Mouse (Mus musculus) brain, embryonic 14.5 days (tissue): ENCODE measurements around the gene Ppm1b. TPM values are rescaled to one million over a fixed set of nuclear protein-coding genes. Genes with fewer than 3 reads are reported as not detected.

Experiments used
- DNase-seq: peaks from one replicate; pipeline ENCODE4 v3.0.0-alpha.2; 2011; ENCODE audit warnings: low read depth
- CTCF ChIP-seq: fragments of 200-500 bp; IDR thresholded peaks from 2 replicates; pipeline ENCODE4 v1.5.1; 2012; ENCODE audit warnings: inconsistent platforms, mild to moderate bottlenecking, moderate library complexity, borderline replicate concordance; ENCODE audit not compliant: insufficient read depth, insufficient read length; ENCODE audit errors: extremely low read depth
- POLR2A ChIP-seq: fragments of 200-500 bp; IDR thresholded peaks from 2 replicates; pipeline ENCODE4 v1.6.1; 2012; ENCODE audit warnings: mild to moderate bottlenecking, inconsistent platforms, borderline replicate concordance; ENCODE audit not compliant: poor library complexity, insufficient read depth, insufficient read length, severe bottlenecking; ENCODE audit errors: extremely low read depth
- polyA plus RNA-seq: library from polyadenylated mRNA; depleted of rRNA; stranded (reverse); fragments of >200 nt; gene quantifications from 2 replicates; pipeline ENCODE4 v1.2.3, GENCODE M21; 2012

The Ppm1b gene
- polyA plus RNA-seq, 1 experiment, result 84.2 TPM

DNA sequence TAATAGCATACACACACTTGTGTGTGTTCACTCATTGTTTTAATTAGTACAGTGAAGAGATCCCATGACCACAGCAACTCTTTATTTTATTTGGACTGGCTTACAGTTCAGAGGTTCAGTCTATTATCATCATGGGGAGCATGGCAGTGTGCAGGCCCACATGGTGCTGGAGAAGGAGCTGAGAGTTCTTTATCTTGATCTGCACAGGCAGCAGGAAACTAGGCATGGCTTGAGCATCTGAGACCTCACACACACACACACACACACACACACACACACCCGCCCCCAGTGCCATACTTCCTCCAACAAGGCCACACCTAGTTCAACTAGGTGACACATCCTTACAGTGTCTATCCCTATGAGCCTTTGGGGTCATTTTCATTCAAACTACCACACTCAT lies 41.1 kb downstream of the Ppm1b start:
- TF ChIP-seq CTCF (no peak), POLR2A (no peak)
- no peak for DNase-seq

DNA sequence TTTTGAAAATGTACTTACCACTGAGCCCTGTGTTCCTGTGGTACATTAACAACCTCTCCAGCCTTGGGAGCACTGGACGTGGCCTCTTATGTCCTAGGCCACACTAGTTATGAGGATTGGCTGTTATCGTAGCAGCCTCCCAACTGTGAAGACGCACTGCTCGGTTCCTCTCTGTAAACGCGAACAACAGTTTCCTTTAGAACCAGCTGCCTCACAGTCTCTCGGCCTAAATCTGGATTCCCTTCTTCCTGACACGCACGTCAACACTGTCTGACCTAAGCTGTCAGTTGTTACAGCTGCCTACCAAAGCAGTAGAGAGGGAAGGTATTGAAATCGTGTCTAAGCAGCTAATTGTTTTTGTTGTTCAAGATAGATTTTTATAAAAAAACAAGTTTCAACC lies 43.1 kb downstream of the Ppm1b start:
- peak; percentile 19 for DNase-seq
- TF ChIP-seq CTCF (no peak), POLR2A (no peak)

DNA sequence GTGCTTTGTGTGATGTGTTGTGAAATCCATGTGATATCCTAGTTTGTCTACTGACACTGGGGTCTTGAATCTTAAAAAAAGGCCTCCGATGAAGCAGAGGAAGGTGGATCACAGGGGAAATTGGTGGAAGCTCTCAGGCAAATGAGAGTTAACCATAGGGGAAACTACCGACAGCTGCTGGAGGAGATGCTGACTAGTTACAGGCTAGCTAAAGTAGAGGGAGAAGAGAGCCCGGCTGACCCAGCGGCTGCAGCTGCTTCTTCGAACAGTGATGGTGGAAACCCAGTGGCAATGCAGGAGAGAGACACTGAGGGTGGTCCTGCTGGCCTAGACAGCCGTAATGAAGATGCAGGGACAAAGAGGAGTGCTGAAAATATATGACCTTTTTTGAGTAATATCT lies 56.9 kb downstream of the Ppm1b start:
- no peak for DNase-seq
- TF ChIP-seq CTCF, result no peak
- no peak for TF ChIP-seq POLR2A

DNA sequence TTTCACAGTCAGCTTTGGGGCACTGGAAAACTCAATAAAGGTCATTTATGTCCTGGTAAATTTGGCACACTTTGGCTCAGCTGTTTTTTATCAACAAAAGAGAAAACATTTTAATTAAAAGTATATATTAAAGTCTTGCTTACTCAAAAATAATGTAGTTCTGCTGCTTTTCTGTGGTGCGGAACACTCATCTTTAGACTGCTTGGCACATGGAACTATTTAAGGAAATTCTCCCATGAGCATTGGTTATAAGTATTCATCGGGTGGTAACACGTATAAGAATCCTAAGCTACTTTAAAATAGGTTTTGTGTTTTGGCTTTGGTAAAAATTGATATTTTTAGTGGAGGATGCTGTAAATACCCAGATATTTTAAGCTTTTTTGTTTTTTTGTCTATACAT lies 58.1 kb downstream of the Ppm1b start:
- TF ChIP-seq CTCF, result no peak
- no peak for TF ChIP-seq POLR2A
- no peak for DNase-seq

DNA sequence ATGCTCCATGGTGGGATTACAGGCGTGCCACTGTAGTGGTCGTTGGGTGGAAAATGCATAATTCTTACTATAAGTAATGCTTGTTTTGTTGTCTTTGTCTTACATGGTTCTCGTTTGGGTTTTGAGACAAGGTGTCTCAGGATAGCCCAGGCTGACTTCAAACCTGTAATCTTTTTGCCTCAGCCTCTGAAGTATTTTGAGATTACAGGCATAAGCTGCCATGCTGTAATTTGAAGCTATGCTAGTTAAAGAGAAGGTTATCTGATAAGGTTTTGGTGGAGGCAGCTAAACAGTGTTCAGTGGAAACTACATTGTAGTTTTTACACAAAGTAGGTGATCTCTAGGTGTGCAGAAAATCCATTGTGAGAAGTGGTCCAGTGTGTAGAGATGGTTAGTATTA lies 61.8 kb downstream of the Ppm1b start:
- no peak for TF ChIP-seq POLR2A
- no peak for TF ChIP-seq CTCF
- no peak for DNase-seq

DNA sequence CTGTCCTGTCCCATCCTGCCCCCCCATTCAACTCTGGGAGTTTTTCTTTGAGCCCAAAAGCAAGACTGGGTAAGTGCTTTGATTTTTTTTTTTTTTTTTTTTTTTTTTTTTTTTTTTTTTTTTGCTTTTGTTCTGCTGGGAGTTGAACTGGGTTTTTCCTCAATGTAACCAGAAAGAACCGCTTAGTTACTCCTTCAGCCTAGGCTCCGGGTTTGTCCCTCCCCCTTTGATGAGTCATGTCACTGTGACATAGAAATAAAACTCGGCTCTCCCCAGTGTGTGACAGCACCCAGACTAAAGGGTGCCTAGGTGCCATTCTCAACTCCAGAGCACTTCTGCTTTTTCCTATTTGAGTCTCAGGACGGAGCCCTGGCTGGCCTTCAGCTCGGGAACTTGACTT lies 62.3 kb downstream of the Ppm1b start:
- no peak for TF ChIP-seq CTCF
- no peak for TF ChIP-seq POLR2A
- DNase-seq, result no peak

DNA sequence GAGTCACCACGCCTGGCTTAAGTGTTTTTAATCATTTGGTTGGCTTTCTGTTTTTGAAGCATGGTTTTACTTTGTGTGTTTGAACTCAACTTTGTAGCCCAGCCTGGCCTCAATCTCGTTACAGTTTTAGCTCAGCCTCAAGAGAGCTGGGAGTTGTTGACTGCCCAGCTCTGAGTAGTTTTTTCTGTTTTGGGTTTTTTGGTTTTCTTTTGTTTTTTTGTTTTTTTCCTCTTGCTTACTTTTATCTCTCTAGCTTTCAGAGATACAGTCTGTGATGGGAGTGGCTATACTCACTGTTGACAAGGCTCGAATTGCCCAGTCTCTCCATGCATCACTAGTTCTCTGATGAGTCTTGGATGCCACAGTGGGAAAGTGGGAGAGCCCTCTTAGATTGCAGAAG lies 63.8 kb downstream of the Ppm1b start:
- TF ChIP-seq CTCF, result no peak
- TF ChIP-seq POLR2A, result no peak
- no peak for DNase-seq

DNA sequence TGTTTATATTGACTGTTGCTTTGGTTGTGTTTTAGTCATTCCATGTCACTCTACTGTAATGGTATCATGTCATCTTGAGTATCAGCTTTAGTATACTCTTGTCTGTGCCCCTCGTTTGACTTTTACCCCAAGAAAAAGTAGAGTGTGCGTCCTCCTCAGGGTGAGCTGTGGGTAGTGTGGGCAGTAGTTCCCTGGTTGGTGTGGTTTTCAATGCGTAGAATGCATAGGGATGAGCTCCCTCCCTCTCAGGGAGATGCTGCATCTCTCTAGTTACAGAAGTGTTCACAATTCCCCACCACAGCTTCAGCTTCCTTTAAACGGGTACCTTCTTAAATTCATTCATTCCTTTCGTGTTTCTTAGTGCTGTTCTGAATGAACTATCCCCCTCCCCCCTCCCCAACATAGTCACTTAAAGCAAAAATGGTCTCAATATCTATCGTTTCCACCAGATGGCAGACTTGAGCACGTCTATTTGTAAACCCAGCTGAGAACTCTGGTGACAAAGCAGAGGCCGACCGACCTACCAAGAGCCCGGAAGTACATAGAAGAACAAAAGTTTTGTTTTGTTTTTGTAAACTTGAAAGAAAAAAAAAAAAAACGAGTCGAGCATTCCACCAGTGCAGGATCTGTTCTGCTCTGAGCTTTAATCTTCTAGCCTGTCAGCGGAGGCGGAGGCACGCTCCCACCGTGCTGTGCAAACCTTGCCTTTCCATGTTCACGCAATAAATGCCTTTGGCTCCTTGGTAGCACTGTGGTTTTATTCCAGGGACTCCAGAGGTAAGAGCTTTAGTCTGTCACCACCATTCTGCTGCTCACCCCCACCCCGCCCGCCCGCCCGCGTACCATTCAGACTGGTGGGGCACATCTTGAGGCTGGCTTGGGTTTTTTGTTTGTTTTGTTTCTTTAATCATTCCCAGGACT lies 67.0 kb downstream of the Ppm1b start:
- DNase-seq, result peak; percentile 91
- TF ChIP-seq POLR2A (no peak), CTCF (peak; percentile 57; the same call in 1 of the 2 replicates)

DNA sequence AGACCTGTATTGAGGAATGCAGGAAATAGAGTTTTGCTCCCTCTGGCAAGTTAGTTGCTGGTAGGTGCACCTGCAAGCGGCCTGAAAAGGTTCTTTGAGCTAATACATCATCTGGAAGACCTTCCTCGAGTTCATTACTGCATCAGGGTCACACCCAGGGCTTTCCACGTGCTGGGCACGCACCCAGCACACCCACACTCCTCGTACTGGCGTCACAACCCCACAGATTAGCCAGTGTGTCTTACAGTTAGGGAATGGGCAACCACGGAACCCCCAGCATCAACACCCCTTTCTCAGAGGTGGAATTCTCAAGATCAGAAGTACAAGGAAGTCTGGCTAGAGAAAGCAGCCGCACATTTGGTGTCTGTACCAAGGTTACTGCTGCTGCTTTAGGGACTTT lies 67.7 kb downstream of the Ppm1b start:
- TF ChIP-seq POLR2A (no peak), CTCF (no peak)
- no peak for DNase-seq

DNA sequence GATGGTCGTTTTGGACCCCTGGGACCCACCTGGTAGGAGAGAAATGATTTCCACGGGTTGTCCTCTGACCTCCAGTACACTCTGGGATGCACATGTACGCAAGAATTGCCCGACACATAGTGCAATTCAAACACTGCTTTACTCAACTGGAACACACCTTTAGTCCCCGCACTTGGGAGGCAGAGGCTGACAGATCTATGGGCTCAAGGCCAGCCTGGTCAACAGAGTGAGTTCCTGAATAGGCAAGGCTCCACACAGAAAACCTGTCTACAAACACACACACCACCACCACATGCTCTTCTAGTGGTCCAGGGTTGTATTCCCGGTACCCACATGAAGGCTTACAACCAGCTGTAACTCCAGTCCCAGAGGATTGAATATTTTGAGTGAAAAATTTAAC lies 68.6 kb downstream of the Ppm1b start:
- TF ChIP-seq CTCF (no peak), POLR2A (no peak)
- DNase-seq, result no peak

DNA sequence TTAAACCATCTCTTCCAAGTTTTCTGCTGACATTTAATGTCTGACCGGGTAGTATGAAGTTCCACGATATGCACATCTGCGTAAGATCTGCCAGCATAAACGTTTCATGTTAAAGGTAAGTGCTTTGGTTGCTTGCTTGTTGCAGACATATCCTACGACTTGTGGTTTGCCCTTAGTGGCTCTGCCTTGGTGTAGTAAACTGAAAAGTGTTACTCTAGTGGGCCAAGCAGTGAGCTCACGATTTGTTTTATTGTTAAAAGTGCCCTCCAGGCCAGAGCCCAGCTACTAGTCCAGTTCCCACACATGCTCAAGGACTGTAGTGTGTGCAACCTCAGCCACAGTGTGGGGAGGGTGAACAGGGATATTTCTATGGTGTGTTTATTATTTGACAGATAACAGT lies 69.9 kb downstream of the Ppm1b start:
- no peak for DNase-seq

DNA sequence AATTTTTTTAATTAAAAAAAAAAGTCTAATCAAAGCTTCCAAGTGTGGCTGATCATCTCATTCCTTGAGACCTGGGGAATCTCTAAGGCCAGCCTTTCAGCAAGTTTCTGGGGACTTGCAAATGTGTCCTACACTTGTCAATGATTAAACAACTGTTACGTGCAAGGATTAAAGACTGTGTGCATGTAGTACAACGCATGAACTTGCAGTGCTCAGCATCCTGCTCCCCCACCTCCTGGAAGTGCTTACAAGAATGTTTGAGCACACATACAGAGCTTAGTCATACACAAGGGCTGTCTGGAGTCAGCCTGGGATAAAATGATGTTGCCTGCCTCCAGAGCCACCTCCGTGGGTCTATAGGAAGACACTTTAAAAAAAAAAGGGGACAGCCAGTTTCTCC lies 70.7 kb downstream of the Ppm1b start:
- TF ChIP-seq CTCF (no peak), POLR2A (no peak)
- DNase-seq, result no peak

More for the DNA sequence above, 69.9 kb downstream of the Ppm1b start:
- no peak for TF ChIP-seq CTCF
- no peak for TF ChIP-seq POLR2A
